Mouse (Mus musculus): ENCODE results near the gene Nfix. TPM values are rescaled to one million over a fixed set of nuclear protein-coding genes. Genes with fewer than 3 reads are reported as not detected.
"Not testable (repeated sequence)": the region's sequence is repeated elsewhere in the genome, so short reads cannot be mapped to it uniquely, and the experiment has no call there.

Gene Nfix
- polyA plus RNA-seq, 1 experiment from 2014 or later: 7.7 TPM

GRCm38 (mm10) chr8:84687003-84687704 lies 113.0 kb downstream of the Nfix start:
- peaks cover 14% of the 10 kb centered on the region for H3K4me1 ChIP-seq (replicated peaks; ENCODE audit: control insufficient read depth, insufficient read depth, low read length)
- H3K9me3 ChIP-seq (ENCODE audit: control insufficient read depth, low read length): no peaks in the 10 kb centered on the region
- peak overlapping the region; percentile 100 for H3K4me3 ChIP-seq (ENCODE audit: low read depth, low read length)
- no peaks in the 10 kb centered on the region; the same call in 1 of the 2 replicates for H3K36me3 ChIP-seq (ENCODE audit: control insufficient read depth, insufficient read depth, low read length)
- ATAC-seq (replicated peaks; ENCODE audit: low FRiP score) (peak; percentile 50), DNase-seq (ENCODE audit: low spot score) (peak; percentile 83)
- H3K27me3 ChIP-seq (ENCODE audit: control insufficient read depth, insufficient read depth, low read length): no peaks in the 10 kb centered on the region
- 2% methylated on average over 51 of the region's 62 CpGs for WGBS
- peak overlapping the region; percentile 64 for H3K4me2 ChIP-seq (ENCODE audit: low read depth, low read length, severe bottlenecking)
- H3K27ac ChIP-seq (ENCODE audit: low read depth, low read length): peak overlapping the region; percentile 94
- H3K9ac ChIP-seq (ENCODE audit: low read length): peak overlapping the region; percentile 99

- Histone ChIP-seq H3K4me3 (ENCODE audit: low read depth, low read length) (peak within 1 kb of the TSS; percentile 100), H3K9me3 (ENCODE audit: control insufficient read depth, low read length) (no peaks in the 10 kb centered on the region), H3K4me2 (ENCODE audit: low read depth, low read length, severe bottlenecking) (peak within 1 kb of the TSS; percentile 64), H3K27ac (ENCODE audit: low read depth, low read length) (peak within 1 kb of the TSS; percentile 94), H3K9ac (ENCODE audit: low read length) (peak within 1 kb of the TSS; percentile 99), H3K27me3 (ENCODE audit: control insufficient read depth, insufficient read depth, low read length) (no peaks in the 10 kb centered on the region), H3K4me1 (replicated peaks; ENCODE audit: control insufficient read depth, insufficient read depth, low read length) (peaks cover 14% of the 10 kb centered on the region), H3K36me3 (ENCODE audit: control insufficient read depth, insufficient read depth, low read length) (no peaks in the 10 kb centered on the region; the same call in 1 of the 2 replicates)
- DNase-seq (ENCODE audit: low spot score) (peak; percentile 63), ATAC-seq (replicated peaks; ENCODE audit: low FRiP score) (peak; percentile 19)
- 9% methylated on average over 20 of the region's 20 CpGs for WGBS
These were observed 113.7 kb downstream of the Nfix start, which contains the start of gene Trmt1 for GRCm38 (mm10) chr8:84686191-84687002. TSS of gene Trmt1 (plus strand) at chr8:84686307.

GRCm38 (mm10) chr8:84684537-84684936 lies 115.6 kb downstream of the Nfix start:
- H3K4me1 ChIP-seq (replicated peaks; ENCODE audit: control insufficient read depth, insufficient read depth, low read length): peaks cover 8% of the 10 kb centered on the region
- no peak for ATAC-seq (replicated peaks; ENCODE audit: low FRiP score)
- H3K4me3 ChIP-seq (ENCODE audit: low read depth, low read length): no peak overlapping the region
- H3K36me3 ChIP-seq (ENCODE audit: control insufficient read depth, insufficient read depth, low read length): no peaks in the 10 kb centered on the region; the same call in 1 of the 2 replicates
- no peak overlapping the region for H3K4me2 ChIP-seq (ENCODE audit: low read depth, low read length, severe bottlenecking)
- DNase-seq (ENCODE audit: low spot score): no peak
- WGBS: 68% methylated on average over 3 of the region's 3 CpGs
- no peak overlapping the region for H3K27ac ChIP-seq (ENCODE audit: low read depth, low read length)
- H3K9ac ChIP-seq (ENCODE audit: low read length): no peak overlapping the region
- no peaks in the 10 kb centered on the region for H3K27me3 ChIP-seq (ENCODE audit: control insufficient read depth, insufficient read depth, low read length)
- no peaks in the 10 kb centered on the region for H3K9me3 ChIP-seq (ENCODE audit: control insufficient read depth, low read length)

GRCm38 (mm10) chr8:84682257-84682656 lies 117.9 kb downstream of the Nfix start:
- Histone ChIP-seq H3K27me3 (ENCODE audit: control insufficient read depth, insufficient read depth, low read length) (no peaks in the 10 kb centered on the region), H3K9me3 (ENCODE audit: control insufficient read depth, low read length) (no peaks in the 10 kb centered on the region), H3K4me3 (ENCODE audit: low read depth, low read length) (no peak overlapping the region), H3K4me1 (replicated peaks; ENCODE audit: control insufficient read depth, insufficient read depth, low read length) (peaks cover 8% of the 10 kb centered on the region), H3K4me2 (ENCODE audit: low read depth, low read length, severe bottlenecking) (no peak overlapping the region), H3K9ac (ENCODE audit: low read length) (no peak overlapping the region), H3K36me3 (ENCODE audit: control insufficient read depth, insufficient read depth, low read length) (no peaks in the 10 kb centered on the region; the same call in 1 of the 2 replicates), H3K27ac (ENCODE audit: low read depth, low read length) (no peak overlapping the region)
- no peak for ATAC-seq (replicated peaks; ENCODE audit: low FRiP score)
- DNase-seq (ENCODE audit: low spot score): no peak
- 83% methylated on average over 2 of the region's 2 CpGs for WGBS

DNA sequence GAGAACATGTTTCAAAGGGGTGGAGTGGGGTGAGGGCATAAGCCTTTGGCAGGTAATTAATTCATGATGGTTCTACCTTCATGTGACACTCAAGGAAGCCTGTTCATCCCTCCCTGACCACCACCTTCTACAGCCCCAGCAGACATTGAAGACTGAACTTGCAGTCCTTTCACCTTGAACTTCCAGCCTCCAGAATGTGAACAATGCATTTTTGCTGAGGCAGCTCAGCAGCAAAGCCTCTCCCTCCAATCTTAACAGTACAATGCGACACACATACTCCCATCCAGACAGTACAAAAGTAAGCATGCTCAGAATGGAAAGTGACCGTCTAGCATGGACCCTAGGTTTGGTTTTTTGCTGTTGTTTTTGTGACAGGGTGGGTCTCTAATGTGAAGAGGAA lies 118.7 kb downstream of the Nfix start:
- H3K36me3 ChIP-seq (ENCODE audit: control insufficient read depth, insufficient read depth, low read length): no peaks in the 10 kb centered on the region; the same call in 1 of the 2 replicates
- DNase-seq (ENCODE audit: low spot score): no peak
- H3K9me3 ChIP-seq (ENCODE audit: control insufficient read depth, low read length): no peaks in the 10 kb centered on the region
- no peak for ATAC-seq (replicated peaks; ENCODE audit: low FRiP score)
- peaks cover 8% of the 10 kb centered on the region for H3K4me1 ChIP-seq (replicated peaks; ENCODE audit: control insufficient read depth, insufficient read depth, low read length)
- no peaks in the 10 kb centered on the region for H3K27me3 ChIP-seq (ENCODE audit: control insufficient read depth, insufficient read depth, low read length)
- H3K4me3 ChIP-seq (ENCODE audit: low read depth, low read length): no peak overlapping the region
- H3K4me2 ChIP-seq (ENCODE audit: low read depth, low read length, severe bottlenecking): no peak overlapping the region
- no peak overlapping the region for H3K27ac ChIP-seq (ENCODE audit: low read depth, low read length)
- WGBS: 85% methylated on average over 2 of the region's 2 CpGs
- H3K9ac ChIP-seq (ENCODE audit: low read length): no peak overlapping the region

- H3K36me3 ChIP-seq (ENCODE audit: control insufficient read depth, insufficient read depth, low read length): peaks cover 9% of the 10 kb centered on the region; the same call in 1 of the 2 replicates
- ATAC-seq (replicated peaks; ENCODE audit: low FRiP score): no peak
- no peak overlapping the region for H3K27ac ChIP-seq (ENCODE audit: low read depth, low read length)
- no peak overlapping the region for H3K4me2 ChIP-seq (ENCODE audit: low read depth, low read length, severe bottlenecking)
- H3K27me3 ChIP-seq (ENCODE audit: control insufficient read depth, insufficient read depth, low read length): no peaks in the 10 kb centered on the region
- no peak overlapping the region for H3K4me3 ChIP-seq (ENCODE audit: low read depth, low read length)
- H3K4me1 ChIP-seq (replicated peaks; ENCODE audit: control insufficient read depth, insufficient read depth, low read length): no peaks in the 10 kb centered on the region
- H3K9ac ChIP-seq (ENCODE audit: low read length): no peak overlapping the region
- DNase-seq (ENCODE audit: low spot score): no peak
- WGBS: 92% methylated on average over 5 of the region's 5 CpGs
- no peaks in the 10 kb centered on the region for H3K9me3 ChIP-seq (ENCODE audit: control insufficient read depth, low read length)
These were observed 122.8 kb downstream of the Nfix start for GRCm38 (mm10) chr8:84677305-84677704.

GRCm38 (mm10) chr8:84670295-84671006 lies 129.7 kb downstream of the Nfix start:
- H3K4me3 ChIP-seq (ENCODE audit: low read depth, low read length); H3K4me2 ChIP-seq (ENCODE audit: low read depth, low read length, severe bottlenecking); DNase-seq (ENCODE audit: low spot score); H3K9me3 ChIP-seq (ENCODE audit: control insufficient read depth, low read length); H3K36me3 ChIP-seq (ENCODE audit: control insufficient read depth, insufficient read depth, low read length); H3K27me3 ChIP-seq (ENCODE audit: control insufficient read depth, insufficient read depth, low read length); H3K9ac ChIP-seq (ENCODE audit: low read length); ATAC-seq (replicated peaks; ENCODE audit: low FRiP score); H3K4me1 ChIP-seq (replicated peaks; ENCODE audit: control insufficient read depth, insufficient read depth, low read length): not testable (repeated sequence)
- 92% methylated on average over 5 of the region's 5 CpGs for WGBS
- 0 out of 2 replicates have a peak overlapping the region, but pooled peaks have one; percentile 25 for H3K27ac ChIP-seq (ENCODE audit: low read depth, low read length)

DNA sequence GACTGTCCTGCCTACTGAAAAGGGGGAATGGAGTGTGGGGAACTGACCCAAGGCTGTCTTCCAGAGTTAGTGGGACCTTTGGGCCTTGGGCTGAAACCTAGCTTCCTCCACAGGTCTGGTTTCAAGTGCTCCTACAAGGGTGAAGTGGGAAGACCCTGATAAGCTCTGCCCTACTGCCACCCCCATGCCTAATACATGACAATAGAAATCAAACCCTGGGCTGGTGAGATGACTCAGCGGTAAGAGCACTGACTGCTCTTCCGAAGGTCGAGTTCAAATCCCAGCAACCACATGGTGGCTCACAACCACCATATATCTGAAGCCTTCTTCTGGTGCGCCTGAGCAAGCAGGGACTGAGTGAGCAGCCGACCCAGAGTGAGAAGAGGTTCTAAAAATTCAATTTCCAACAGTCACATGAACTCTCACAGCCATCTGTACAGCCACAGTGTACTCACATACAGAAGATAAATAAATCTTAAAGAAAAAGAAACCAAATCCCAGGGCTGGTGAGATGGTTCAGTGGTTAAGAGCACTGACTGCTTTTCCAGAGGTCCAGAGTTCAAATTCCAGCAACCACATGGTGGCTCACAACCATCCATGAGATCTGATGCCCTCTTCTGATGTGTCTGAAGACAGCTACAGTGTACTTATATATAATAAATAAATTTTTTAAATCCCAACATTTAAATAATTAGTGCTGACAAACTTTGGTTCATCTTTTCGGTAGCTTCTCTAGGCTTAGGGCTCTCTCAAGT lies 131.2 kb downstream of the Nfix start:
- Histone ChIP-seq H3K36me3 (ENCODE audit: control insufficient read depth, insufficient read depth, low read length) (no peaks in the 10 kb centered on the region; the same call in 1 of the 2 replicates), H3K27me3 (ENCODE audit: control insufficient read depth, insufficient read depth, low read length) (no peaks in the 10 kb centered on the region), H3K4me2 (ENCODE audit: low read depth, low read length, severe bottlenecking) (no peak overlapping the region), H3K9ac (ENCODE audit: low read length) (no peak overlapping the region), H3K9me3 (ENCODE audit: control insufficient read depth, low read length) (no peaks in the 10 kb centered on the region), H3K4me1 (replicated peaks; ENCODE audit: control insufficient read depth, insufficient read depth, low read length) (no peaks in the 10 kb centered on the region; the same call in 1 of the 2 replicates), H3K27ac (ENCODE audit: low read depth, low read length) (no peak overlapping the region), H3K4me3 (ENCODE audit: low read depth, low read length) (no peak overlapping the region)
- no peak for ATAC-seq (replicated peaks; ENCODE audit: low FRiP score)
- DNase-seq (ENCODE audit: low spot score): no peak
- WGBS: 85% methylated on average over 6 of the region's 6 CpGs
